Mouse (Mus musculus): ENCODE measurements around the gene Opa3.

Gene Opa3

GRCm38 (mm10) chr7:19252078-19252477 lies 23.9 kb downstream of the Opa3 start:
- DNase-seq, result no peak

- DNase-seq, result peak in 1 of 2 experiments; percentile 43
Observed at GRCm38 (mm10) chr7:19253437-19253836, 25.3 kb downstream of the Opa3 start.

- DNase-seq, result no peak
Observed at GRCm38 (mm10) chr7:19255395-19255794, 27.3 kb downstream of the Opa3 start.

- no peak for DNase-seq
Observed at GRCm38 (mm10) chr7:19256567-19256966, 28.4 kb downstream of the Opa3 start.

- peak; percentile 83 to 89 for DNase-seq
Observed at GRCm38 (mm10) chr7:19257390-19258022, 29.4 kb downstream of the Opa3 start.

GRCm38 (mm10) chr7:19258336-19258735 lies 30.2 kb downstream of the Opa3 start:
- no peak for DNase-seq

GRCm38 (mm10) chr7:19265147-19265546 lies 37.0 kb downstream of the Opa3 start:
- no peak for DNase-seq

- DNase-seq, result peak; percentile 42 to 73
Observed at GRCm38 (mm10) chr7:19265928-19266822, 38.0 kb downstream of the Opa3 start.

- no peak for DNase-seq
Observed at GRCm38 (mm10) chr7:19267051-19267450, 38.9 kb downstream of the Opa3 start.

- peak; percentile 42 to 65 for DNase-seq
Observed at GRCm38 (mm10) chr7:19268993-19269681, 41.0 kb downstream of the Opa3 start.

- DNase-seq, result peak; percentile 82 to 92
Observed at GRCm38 (mm10) chr7:19269721-19270441, 41.7 kb downstream of the Opa3 start.

- DNase-seq, result peak in 1 of 2 experiments; percentile 60
Observed at GRCm38 (mm10) chr7:19270509-19271237, 42.5 kb downstream of the Opa3 start.

- DNase-seq, result peak; percentile 90 to 92
Observed at GRCm38 (mm10) chr7:19271238-19272172, 43.4 kb downstream of the Opa3 start, which contains the start of gene Vasp. TSS of gene Vasp (minus strand) at chr7:19271817.

GRCm38 (mm10) chr7:19272173-19272764 lies 44.1 kb downstream of the Opa3 start:
- DNase-seq, result peak; percentile 92 to 93

GRCm38 (mm10) chr7:19276253-19276652 lies 48.1 kb downstream of the Opa3 start:
- no peak for DNase-seq

- no peak for DNase-seq
Observed at GRCm38 (mm10) chr7:19279052-19279451, 50.9 kb downstream of the Opa3 start.

GRCm38 (mm10) chr7:19279581-19280114 lies 51.5 kb downstream of the Opa3 start, which contains the start of gene Ppm1n:
TSS of gene Ppm1n (minus strand) at chr7:19280064.
- no peak for DNase-seq

- peak in 1 of 2 experiments; percentile 75 for DNase-seq
Observed at GRCm38 (mm10) chr7:19281680-19282304, 53.7 kb downstream of the Opa3 start.

- peak; percentile 83 to 87 for DNase-seq
Observed at GRCm38 (mm10) chr7:19282385-19282784, 54.3 kb downstream of the Opa3 start, which contains the start of gene Rtn2. TSS of gene Rtn2 (plus strand) at chr7:19282624.
